Mouse (Mus musculus) sigmoid colon, adult 10 weeks (tissue): Measurements from ENCODE around the gene Phf24. TPM values are rescaled to one million over a fixed set of nuclear protein-coding genes. Genes with fewer than 3 reads are reported as not detected.

Experiments used
- polyA plus RNA-seq: library from polyadenylated mRNA; stranded (reverse); fragments of 350-450 nt; fragmentation: Illumina TruSeq; extraction: RNeasy Lipid Tissue Mini Kit (QIAGEN cat#74804); gene quantifications from one replicate; pipeline ENCODE4 v1.2.3, GENCODE M21; 2014; ENCODE audit warnings: low read depth, low replicate concordance

The Phf24 gene
- polyA plus RNA-seq, result 1.1 TPM

GRCm38 (mm10) chr4:42916617-42917401 lies at the start of gene Phf24:
Gene Phf24 (plus strand): TSS chr4:42916660.

DNA sequence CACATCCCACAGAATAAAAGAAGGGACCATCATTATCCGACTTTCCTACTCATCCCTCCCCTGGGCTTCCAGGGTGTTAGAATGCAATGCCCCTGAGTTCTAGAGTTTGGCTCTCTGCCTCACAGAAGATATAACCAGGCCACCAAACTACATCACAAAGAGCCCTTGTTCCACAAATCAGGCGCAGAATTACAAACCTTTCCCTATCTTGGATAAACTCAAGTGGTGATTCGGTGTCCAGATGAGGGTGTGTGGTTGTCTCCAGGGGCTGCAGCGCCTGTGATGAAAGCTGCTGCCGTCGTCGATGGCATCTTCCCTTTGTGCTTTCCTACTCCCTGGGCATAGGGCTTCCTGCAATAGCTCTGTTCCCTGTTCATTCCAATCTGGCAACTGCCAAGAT lies 42.3 kb upstream of the Phf24 start, which contains the start of gene Fam205c:
Gene Fam205c (minus strand): TSS at position 101 of the 400 bp plus-strand sequence.

DNA sequence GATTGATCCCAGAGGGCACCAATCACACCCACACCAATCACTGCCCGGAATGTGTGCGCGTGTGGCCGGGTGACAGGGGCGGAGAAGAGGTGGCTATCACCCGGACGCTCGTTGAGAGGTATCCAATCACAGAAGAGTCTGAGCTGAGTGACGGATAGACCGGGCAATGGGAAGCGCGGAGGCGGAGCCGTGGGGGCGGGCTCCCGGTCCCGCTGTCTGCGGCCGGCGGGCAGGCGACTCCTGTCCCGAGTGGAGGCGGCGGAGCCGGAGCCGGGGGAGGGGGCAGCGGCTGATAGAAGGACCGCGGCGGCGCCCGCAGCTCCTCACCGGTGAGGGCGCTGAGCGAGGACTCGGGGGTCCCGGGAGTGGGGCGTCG lies 33.2 kb downstream of the Phf24 start, which contains the start of gene Dnajb5:
Gene Dnajb5 (plus strand): TSS at position 139 of the 376 bp plus-strand sequence.

DNA sequence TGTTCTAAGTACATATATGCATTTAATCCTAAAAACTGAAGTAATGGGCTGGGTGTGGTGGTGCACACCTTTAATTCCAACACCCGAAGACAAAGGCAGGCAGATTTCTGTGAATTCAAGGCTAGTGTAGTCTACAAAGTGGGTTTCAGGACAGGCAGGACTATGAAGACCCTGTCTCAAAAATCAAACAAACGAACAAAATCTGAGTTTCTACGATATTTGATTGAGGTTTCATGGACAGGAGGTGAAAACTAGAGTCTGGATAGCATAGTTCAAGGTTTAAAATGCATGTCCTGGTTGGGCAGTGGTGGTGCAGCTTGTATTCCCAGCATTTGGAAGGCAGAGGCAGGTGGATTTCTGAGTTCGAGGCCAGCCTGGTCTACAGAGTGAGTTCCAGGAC lies 52.8 kb downstream of the Phf24 start, which contains the start of gene 1700022I11Rik:
Gene 1700022I11Rik (plus strand): TSS at position 301 of the 400 bp plus-strand sequence.

Other genes starting within 250 kb of the Phf24 start
- not detected for gene 4930578G10Rik, start 181.1 kb upstream of the Phf24 start, polyA plus RNA-seq
- gene Ccl19, start 160.1 kb upstream of the Phf24 start, polyA plus RNA-seq, result not detected
- gene Ccl21a, start 142.7 kb upstream of the Phf24 start, polyA plus RNA-seq, result not detected
- gene Fam205a1, start 62.8 kb upstream of the Phf24 start, polyA plus RNA-seq, result 0.16 TPM
- not detected for gene Gm12394, start 59.9 kb upstream of the Phf24 start, polyA plus RNA-seq
- gene Fam205c, start 42.4 kb upstream of the Phf24 start, polyA plus RNA-seq, result not detected
- 1.2 TPM for gene Dnajb5, start 33.2 kb downstream of the Phf24 start, polyA plus RNA-seq
- not detected for gene 1700022I11Rik, start 52.9 kb downstream of the Phf24 start, polyA plus RNA-seq
- gene Vcp, start 83.8 kb downstream of the Phf24 start, polyA plus RNA-seq, result 128 TPM
- gene Fancg, start 93.8 kb downstream of the Phf24 start, polyA plus RNA-seq, result 6.6 TPM
- 3.0 TPM for gene Pigo, start 109.2 kb downstream of the Phf24 start, polyA plus RNA-seq
- 14.3 TPM for gene Stoml2, start 115.0 kb downstream of the Phf24 start, polyA plus RNA-seq
- gene Fam214b, start 129.6 kb downstream of the Phf24 start, polyA plus RNA-seq, result 6.4 TPM
- 17.3 TPM for gene Unc13b, start 142.3 kb downstream of the Phf24 start, polyA plus RNA-seq